Mouse (Mus musculus): Measurements from ENCODE around the gene Gga1. TPM values are rescaled to one million over a fixed set of nuclear protein-coding genes. Genes with fewer than 3 reads are reported as not detected.

The Gga1 gene
- polyA plus RNA-seq, 1 experiment from 2014 or later = 56.2 TPM

GRCm38 (mm10) chr15:78930192-78930706, 53.3 kb downstream of the Gga1 start:
- ATAC-seq (ENCODE audit: borderline replicate concordance, extremely low read depth, low FRiP score, low TSS enrichment) = no peak
- 90% methylated on average over 6 of the region's 6 CpGs for WGBS
- H3K36me3 ChIP-seq = no peaks in the 10 kb centered on the region; the same call in 1 of the 2 replicates
- no peak overlapping the region for H3K4me2 ChIP-seq
- no peaks in the 10 kb centered on the region for H3K27me3 ChIP-seq
- no peak overlapping the region for H3K9ac ChIP-seq
- no peak overlapping the region for H3K4me3 ChIP-seq
- H3K4me1 ChIP-seq = peaks cover 35% of the 10 kb centered on the region
- H3K9me3 ChIP-seq = no peaks in the 10 kb centered on the region
- H3K27ac ChIP-seq = no peak overlapping the region

DNA sequence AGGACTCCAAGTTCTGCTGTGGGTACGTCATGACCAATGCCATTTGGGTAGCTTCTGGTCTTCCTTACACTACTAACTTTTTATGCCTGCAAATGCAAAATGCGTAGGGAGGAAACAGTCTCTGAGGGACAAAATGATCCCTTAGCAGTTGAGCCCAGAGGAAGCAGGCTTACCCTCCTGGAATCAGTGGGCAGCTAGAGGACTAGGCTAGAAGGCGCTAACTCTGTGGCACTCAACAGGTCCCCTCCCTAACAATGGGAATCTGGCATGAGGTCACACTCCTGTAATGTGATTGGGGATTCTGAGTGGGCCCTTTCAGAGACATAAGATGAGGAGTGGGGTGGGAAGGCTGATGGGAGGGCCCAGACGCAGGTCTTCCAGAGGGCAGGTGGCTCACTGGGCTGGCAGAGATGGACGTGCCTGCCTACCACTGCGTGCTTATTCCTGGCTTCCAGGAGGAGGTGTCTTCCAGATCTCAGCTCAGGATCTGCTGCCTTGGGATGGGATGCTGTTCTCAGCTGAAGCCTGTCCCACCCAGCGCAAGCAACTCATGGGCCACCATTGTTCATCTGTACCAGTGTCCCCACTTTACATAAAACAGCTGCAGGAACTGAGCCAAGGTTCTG, 53.9 kb downstream of the Gga1 start:
- Histone ChIP-seq H3K36me3 (no peaks in the 10 kb centered on the region; the same call in 1 of the 2 replicates), H3K9ac (no peak overlapping the region), H3K9me3 (no peaks in the 10 kb centered on the region), H3K27me3 (no peaks in the 10 kb centered on the region), H3K4me2 (no peak overlapping the region), H3K4me1 (peaks cover 35% of the 10 kb centered on the region), H3K27ac (no peak overlapping the region), H3K4me3 (no peak overlapping the region)
- WGBS = 81% methylated on average over 7 of the region's 7 CpGs
- no peak for ATAC-seq (ENCODE audit: borderline replicate concordance, extremely low read depth, low FRiP score, low TSS enrichment)

DNA sequence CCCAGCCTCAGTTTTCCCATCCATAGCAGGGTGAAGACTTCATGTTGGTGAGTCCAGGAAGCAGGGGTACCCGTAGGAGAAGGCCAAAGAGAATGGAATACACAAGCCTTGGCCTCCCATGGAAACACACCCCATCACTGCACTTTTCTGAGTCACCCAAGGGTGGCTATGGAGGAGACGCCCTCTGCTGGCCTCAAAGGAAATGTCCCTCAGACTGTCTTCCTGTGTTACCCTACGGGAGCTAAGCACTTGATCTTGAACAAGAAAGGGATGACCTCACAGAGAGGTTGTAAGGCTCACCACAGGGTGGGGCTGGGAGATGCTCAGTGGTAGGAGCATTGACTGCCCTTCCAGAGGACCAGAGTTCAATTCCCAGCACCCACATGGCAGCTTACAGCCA, 54.6 kb downstream of the Gga1 start:
- WGBS = 27% methylated on average over 3 of the region's 3 CpGs
- no peaks in the 10 kb centered on the region for H3K9me3 ChIP-seq

DNA sequence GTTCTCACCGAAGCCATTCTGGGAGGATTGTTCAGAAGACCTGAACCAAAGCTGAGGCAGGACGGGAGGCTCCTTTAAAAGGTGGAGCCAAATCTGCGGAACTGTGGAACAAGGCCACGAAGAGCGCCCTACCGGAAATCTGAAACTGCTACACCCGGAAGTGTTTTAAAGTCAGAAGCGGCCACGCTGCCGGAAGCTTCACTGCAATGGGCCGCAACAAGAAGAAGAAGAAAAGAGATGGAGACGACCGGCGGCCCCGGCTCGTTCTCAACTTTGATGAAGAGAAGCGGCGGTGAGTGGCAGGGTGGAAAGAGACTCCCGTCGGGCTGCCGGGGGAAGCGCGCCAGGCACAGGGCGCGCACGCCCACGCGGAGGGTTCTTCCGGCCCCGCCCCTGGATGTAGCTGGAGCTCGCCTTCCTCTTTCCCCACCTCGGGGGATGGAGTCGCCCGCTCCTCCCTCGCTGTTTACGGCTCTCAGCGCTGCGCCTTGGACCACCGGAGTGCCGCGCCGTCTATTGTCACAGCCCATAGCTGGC, 57.9 kb downstream of the Gga1 start, which contains the start of gene Nol12:
TSS of gene Nol12 (plus strand) at position 150 of the 537 bp plus-strand sequence.
- H3K27ac ChIP-seq = peak within 1 kb of the TSS; percentile 90
- no peaks in the 10 kb centered on the region for H3K9me3 ChIP-seq
- peak within 1 kb of the TSS; percentile 73 for H3K4me2 ChIP-seq
- under 1% methylated on average over 42 of the region's 42 CpGs for WGBS
- peaks cover 27% of the 10 kb centered on the region for H3K36me3 ChIP-seq
- H3K9ac ChIP-seq = peak within 1 kb of the TSS; percentile 81
- H3K4me3 ChIP-seq = peak within 1 kb of the TSS; percentile 94
- peak; percentile 84 for ATAC-seq (ENCODE audit: borderline replicate concordance, extremely low read depth, low FRiP score, low TSS enrichment)
- H3K4me1 ChIP-seq = peaks cover 18% of the 10 kb centered on the region
- H3K27me3 ChIP-seq = no peaks in the 10 kb centered on the region

More for the DNA sequence above, 54.6 kb downstream of the Gga1 start:
- no peak overlapping the region for H3K4me3 ChIP-seq
- H3K36me3 ChIP-seq = no peaks in the 10 kb centered on the region; the same call in 1 of the 2 replicates
- H3K4me1 ChIP-seq = peaks cover 34% of the 10 kb centered on the region
- no peak overlapping the region for H3K27ac ChIP-seq
- H3K9ac ChIP-seq = no peak overlapping the region
- no peaks in the 10 kb centered on the region for H3K27me3 ChIP-seq
- ATAC-seq (ENCODE audit: borderline replicate concordance, extremely low read depth, low FRiP score, low TSS enrichment) = no peak
- no peak overlapping the region for H3K4me2 ChIP-seq

DNA sequence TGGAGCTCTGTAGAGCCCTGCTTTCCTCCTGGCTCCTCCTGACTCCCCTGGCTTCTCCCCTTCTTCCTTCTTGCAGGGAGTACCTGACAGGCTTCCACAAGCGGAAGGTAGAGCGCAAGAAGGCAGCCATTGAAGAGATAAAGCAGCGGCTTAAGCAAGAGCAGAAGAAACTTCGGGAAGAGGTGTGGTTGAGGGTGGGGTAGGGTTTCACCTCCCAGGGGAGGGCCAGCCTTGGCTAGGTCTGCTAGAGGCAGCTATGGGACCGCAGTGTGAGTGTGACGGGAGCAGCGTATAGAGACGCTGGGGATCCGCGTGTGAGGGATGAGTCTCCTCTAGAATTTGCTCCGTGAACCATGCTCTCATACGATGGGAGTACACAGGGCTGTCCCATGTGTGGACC, 59.4 kb downstream of the Gga1 start:
- 91% methylated on average over 12 of the region's 12 CpGs for WGBS
- H3K36me3 ChIP-seq = peaks cover 43% of the 10 kb centered on the region
- no peaks in the 10 kb centered on the region for H3K27me3 ChIP-seq
- no peak for ATAC-seq (ENCODE audit: borderline replicate concordance, extremely low read depth, low FRiP score, low TSS enrichment)
- 0 out of 2 replicates have a peak overlapping the region, but pooled peaks have one; percentile 73 for H3K4me2 ChIP-seq
- H3K9ac ChIP-seq = no peak overlapping the region
- H3K4me1 ChIP-seq = peaks cover 18% of the 10 kb centered on the region
- no peak overlapping the region for H3K27ac ChIP-seq
- no peak overlapping the region for H3K4me3 ChIP-seq
- H3K9me3 ChIP-seq = no peaks in the 10 kb centered on the region

- no peak overlapping the region for H3K4me3 ChIP-seq
- no peaks in the 10 kb centered on the region for H3K27me3 ChIP-seq
- no peaks in the 10 kb centered on the region for H3K9me3 ChIP-seq
- H3K4me1 ChIP-seq = peaks cover 18% of the 10 kb centered on the region
- H3K36me3 ChIP-seq = peaks cover 45% of the 10 kb centered on the region
- H3K27ac ChIP-seq = no peak overlapping the region
- H3K9ac ChIP-seq = no peak overlapping the region
- H3K4me2 ChIP-seq = no peak overlapping the region
- no peak for ATAC-seq (ENCODE audit: borderline replicate concordance, extremely low read depth, low FRiP score, low TSS enrichment)
- WGBS = 89% methylated on average over 10 of the region's 10 CpGs
These were observed 60.3 kb downstream of the Gga1 start for GRCm38 (mm10) chr15:78937311-78937710.

- peaks cover 45% of the 10 kb centered on the region for H3K36me3 ChIP-seq
- H3K9me3 ChIP-seq = no peaks in the 10 kb centered on the region
- H3K4me3 ChIP-seq = no peak overlapping the region
These were observed 61.0 kb downstream of the Gga1 start for GRCm38 (mm10) chr15:78937963-78938362.

GRCm38 (mm10) chr15:78940325-78940724, 63.3 kb downstream of the Gga1 start:
- H3K36me3 ChIP-seq = peaks cover 45% of the 10 kb centered on the region
- no peak for ATAC-seq (ENCODE audit: borderline replicate concordance, extremely low read depth, low FRiP score, low TSS enrichment)
- H3K27ac ChIP-seq = no peak overlapping the region
- H3K27me3 ChIP-seq = no peaks in the 10 kb centered on the region
- peaks cover 15% of the 10 kb centered on the region for H3K4me1 ChIP-seq
- no peak overlapping the region for H3K4me3 ChIP-seq
- H3K9me3 ChIP-seq = no peaks in the 10 kb centered on the region
- H3K9ac ChIP-seq = no peak overlapping the region
- WGBS = 89% methylated on average over 13 of the region's 13 CpGs
- H3K4me2 ChIP-seq = no peak overlapping the region

More at GRCm38 (mm10) chr15:78937963-78938362, 61.0 kb downstream of the Gga1 start:
- WGBS = 83% methylated on average over 2 of the region's 2 CpGs
- H3K27me3 ChIP-seq = no peaks in the 10 kb centered on the region
- no peak overlapping the region for H3K9ac ChIP-seq
- ATAC-seq (ENCODE audit: borderline replicate concordance, extremely low read depth, low FRiP score, low TSS enrichment) = no peak
- peaks cover 21% of the 10 kb centered on the region for H3K4me1 ChIP-seq
- H3K4me2 ChIP-seq = no peak overlapping the region
- H3K27ac ChIP-seq = no peak overlapping the region

DNA sequence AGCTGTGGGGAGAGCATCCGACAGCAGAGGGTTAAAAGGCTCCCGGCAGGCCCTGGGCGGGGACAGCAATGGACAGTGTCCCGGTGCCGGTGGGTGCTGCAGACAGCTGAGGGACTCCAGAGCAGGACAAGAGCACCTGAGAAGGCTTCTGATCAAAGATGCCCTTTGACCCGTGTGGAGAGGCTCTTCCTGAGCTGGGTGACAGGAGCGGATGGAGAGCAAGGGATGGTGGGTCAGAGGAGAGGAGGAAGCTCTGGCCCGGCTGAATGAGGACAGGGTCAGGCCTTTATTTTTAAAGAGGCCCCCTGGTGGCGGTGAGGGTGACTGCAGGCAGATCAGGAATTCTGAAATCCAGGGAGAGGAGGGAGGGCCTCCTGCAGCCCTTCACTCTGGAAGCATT, 65.7 kb downstream of the Gga1 start:
- peak overlapping the region; percentile 67 for H3K4me2 ChIP-seq
- H3K36me3 ChIP-seq = peaks cover 38% of the 10 kb centered on the region
- peaks cover 11% of the 10 kb centered on the region; the same call in 1 of the 2 replicates for H3K27me3 ChIP-seq
- peak overlapping the region; percentile 39 for H3K4me3 ChIP-seq
- H3K9ac ChIP-seq = peak overlapping the region; percentile 40; the same call in 1 of the 2 replicates
- peak; percentile 59 for ATAC-seq (ENCODE audit: borderline replicate concordance, extremely low read depth, low FRiP score, low TSS enrichment)
- WGBS = under 1% methylated on average over 9 of the region's 9 CpGs
- no peaks in the 10 kb centered on the region for H3K9me3 ChIP-seq
- H3K27ac ChIP-seq = 0 out of 2 replicates have a peak overlapping the region, but pooled peaks have one; percentile 8
- peaks cover 9% of the 10 kb centered on the region for H3K4me1 ChIP-seq

Small RNA genes within 50 kb of the gene (microRNA-seq; reads per million reads assigned to microRNA genes)
- gene Mir6955 = not detected

Other genes starting within 250 kb of the Gga1 start
- gene Elfn2, start 158.4 kb upstream of the Gga1 start, polyA plus RNA-seq (2015; fragmentation: Nextera tagmentation; extraction: Ambion mirVana) = 0.06 and 0.08 TPM in 2 replicates
- 42.1 and 45.0 TPM in 2 replicates for gene Mfng, start 103.7 kb upstream of the Gga1 start, polyA plus RNA-seq (2015; fragmentation: Nextera tagmentation; extraction: Ambion mirVana)
- gene Card10, start 74.1 kb upstream of the Gga1 start, polyA plus RNA-seq (2015; fragmentation: Nextera tagmentation; extraction: Ambion mirVana) = 7.1 and 7.6 TPM in 2 replicates
- gene Cdc42ep1, start 34.6 kb upstream of the Gga1 start, polyA plus RNA-seq (2015; fragmentation: Nextera tagmentation; extraction: Ambion mirVana) = 105 and 109 TPM in 2 replicates
- 0.69 and 0.72 TPM in 2 replicates for gene Lgals2, start 21.7 kb upstream of the Gga1 start, polyA plus RNA-seq (2015; fragmentation: Nextera tagmentation; extraction: Ambion mirVana)
- 0.18 and 0.60 TPM in 2 replicates for gene Gm49510, start 22.5 kb downstream of the Gga1 start, polyA plus RNA-seq (2015; fragmentation: Nextera tagmentation; extraction: Ambion mirVana)
- 31.9 and 35.5 TPM in 2 replicates for gene Sh3bp1, start 22.6 kb downstream of the Gga1 start, polyA plus RNA-seq (2015; fragmentation: Nextera tagmentation; extraction: Ambion mirVana)
- gene Pdxp, start 36.7 kb downstream of the Gga1 start, polyA plus RNA-seq (2015; fragmentation: Nextera tagmentation; extraction: Ambion mirVana) = 13.3 and 13.8 TPM in 2 replicates
- 804 and 851 TPM in 2 replicates for gene Lgals1, start 49.5 kb downstream of the Gga1 start, polyA plus RNA-seq (2015; fragmentation: Nextera tagmentation; extraction: Ambion mirVana)
- gene Nol12, start 57.7 kb downstream of the Gga1 start, polyA plus RNA-seq (2015; fragmentation: Nextera tagmentation; extraction: Ambion mirVana) = 46.9 and 47.8 TPM in 2 replicates
- gene Triobp, start 70.5 kb downstream of the Gga1 start, polyA plus RNA-seq (2015; fragmentation: Nextera tagmentation; extraction: Ambion mirVana) = 39.2 and 44.9 TPM in 2 replicates
- gene H1f0, start 151.3 kb downstream of the Gga1 start, polyA plus RNA-seq (2015; fragmentation: Nextera tagmentation; extraction: Ambion mirVana) = 560 and 562 TPM in 2 replicates
- gene Galr3, start 164.7 kb downstream of the Gga1 start, polyA plus RNA-seq (2015; fragmentation: Nextera tagmentation; extraction: Ambion mirVana) = not detected in 2 replicates
- 57.0 and 61.0 TPM in 2 replicates for gene Ankrd54, start 185.7 kb downstream of the Gga1 start, polyA plus RNA-seq (2015; fragmentation: Nextera tagmentation; extraction: Ambion mirVana)
- gene Eif3l, start 198.0 kb downstream of the Gga1 start, polyA plus RNA-seq (2015; fragmentation: Nextera tagmentation; extraction: Ambion mirVana) = 223 and 225 TPM in 2 replicates
- gene Micall1, start 231.7 kb downstream of the Gga1 start, polyA plus RNA-seq (2015; fragmentation: Nextera tagmentation; extraction: Ambion mirVana) = 7.5 and 8.8 TPM in 2 replicates

All from lung, embryonic 15.5 days (tissue).